Mouse (Mus musculus): ENCODE data around the gene Opalin.
A peak's percentile ranks its signal among the peaks of the same experiment; 100 is the strongest.

Gene Opalin

DNA sequence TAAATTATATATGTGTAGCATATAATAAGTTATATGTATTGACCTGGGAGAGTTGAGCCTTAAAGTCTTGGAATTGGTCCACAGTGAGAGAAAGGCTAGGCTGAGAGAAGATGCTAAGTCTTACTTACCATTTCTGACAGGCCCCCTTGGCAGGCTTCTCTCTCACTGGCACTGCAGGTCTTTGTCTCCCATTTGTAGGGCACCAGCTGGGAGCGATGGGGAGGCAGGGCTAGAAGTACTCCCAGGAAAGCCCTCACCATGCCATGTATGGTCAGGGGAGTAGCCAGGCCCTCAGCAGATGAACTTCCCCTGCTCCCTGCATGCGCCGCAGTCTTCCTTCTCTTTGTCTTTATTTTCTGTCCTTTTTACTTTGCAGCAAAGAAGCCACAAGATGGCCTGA, at the start of gene Opalin:
Gene Opalin, minus strand, starts transcription at position 208 of the 400 bp plus-strand sequence.
- peak in 1 of 2 experiments; percentile 23 for DNase-seq (ENCODE audit: low spot score in 2 of 2)

GRCm38 (mm10) chr19:41123009-41123408, 46.1 kb upstream of the Opalin start:
- DNase-seq (ENCODE audit: low spot score in 2 of 2): no peak

DNA sequence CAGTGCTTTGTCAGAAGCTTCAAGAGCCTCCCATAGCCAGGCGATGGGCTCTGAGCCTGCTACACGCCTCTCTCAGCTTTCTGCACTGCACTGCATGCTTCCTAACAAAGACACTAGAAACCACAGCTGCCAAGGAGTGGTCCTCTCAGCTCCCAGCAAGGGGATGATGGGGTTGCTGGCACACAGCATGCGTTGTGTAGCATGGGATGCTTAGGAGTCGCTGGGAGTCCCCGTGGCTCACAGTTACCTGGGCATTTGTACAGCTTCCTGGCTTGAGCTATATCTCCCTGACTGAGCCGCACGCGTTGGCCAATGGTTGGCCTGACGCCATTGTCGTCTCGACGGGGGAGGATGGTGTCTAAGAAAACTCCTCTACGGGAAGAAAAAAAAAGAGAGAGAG, 43.0 kb upstream of the Opalin start:
- DNase-seq (ENCODE audit: low spot score in 2 of 2): peak in 1 of 2 experiments; percentile 75

GRCm38 (mm10) chr19:41118346-41118745, 41.4 kb upstream of the Opalin start:
- DNase-seq (ENCODE audit: low spot score in 2 of 2): no peak

DNA sequence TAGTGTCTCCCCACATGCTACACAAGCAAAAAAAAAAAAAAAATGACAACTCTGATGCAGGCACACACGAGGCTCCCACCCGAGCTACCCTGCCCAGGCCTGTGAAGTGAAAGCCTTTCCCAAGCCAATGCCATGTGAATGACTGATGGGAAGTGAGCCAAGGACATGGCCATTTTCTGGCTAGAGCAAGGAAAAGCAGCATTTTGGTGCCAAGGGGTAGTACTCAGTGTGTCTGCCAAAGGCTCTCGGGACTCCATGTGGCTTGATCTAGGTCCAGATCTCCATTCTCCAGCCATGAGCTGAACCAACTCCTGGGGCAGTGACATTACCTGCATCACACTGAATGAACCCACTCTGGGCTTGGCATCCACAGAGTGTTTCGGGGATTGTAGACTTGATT, 40.4 kb upstream of the Opalin start:
- no peak for DNase-seq (ENCODE audit: low spot score in 2 of 2)

GRCm38 (mm10) chr19:41114611-41115010, 37.7 kb upstream of the Opalin start:
- no peak for DNase-seq (ENCODE audit: low spot score in 2 of 2)

GRCm38 (mm10) chr19:41113911-41114531, 37.1 kb upstream of the Opalin start:
- DNase-seq (ENCODE audit: low spot score in 2 of 2): peak in 1 of 2 experiments; percentile 57

GRCm38 (mm10) chr19:41112609-41113008, 35.7 kb upstream of the Opalin start:
- no peak for DNase-seq (ENCODE audit: low spot score in 2 of 2)

DNA sequence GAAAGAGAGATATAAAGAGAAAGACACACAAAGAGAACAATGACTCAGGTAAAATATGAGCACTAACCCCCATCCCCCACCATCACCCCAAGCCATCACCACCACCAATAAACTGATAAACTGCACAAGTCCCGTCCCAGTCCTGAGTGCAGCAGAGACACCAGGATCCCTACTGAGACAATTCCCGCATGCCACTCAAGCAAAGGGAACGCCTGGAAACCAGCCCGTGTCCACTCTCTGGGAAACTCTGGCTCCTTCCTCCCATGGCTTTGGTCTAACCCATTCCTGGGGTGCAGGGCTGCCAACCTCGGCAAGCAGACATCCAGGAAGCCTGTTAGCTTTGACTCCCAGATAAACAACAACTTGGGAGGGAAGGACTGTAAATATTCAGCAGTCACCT, 33.1 kb upstream of the Opalin start:
- no peak for DNase-seq (ENCODE audit: low spot score in 2 of 2)

GRCm38 (mm10) chr19:41109496-41109895, 32.6 kb upstream of the Opalin start:
- no peak for DNase-seq (ENCODE audit: low spot score in 2 of 2)

DNA sequence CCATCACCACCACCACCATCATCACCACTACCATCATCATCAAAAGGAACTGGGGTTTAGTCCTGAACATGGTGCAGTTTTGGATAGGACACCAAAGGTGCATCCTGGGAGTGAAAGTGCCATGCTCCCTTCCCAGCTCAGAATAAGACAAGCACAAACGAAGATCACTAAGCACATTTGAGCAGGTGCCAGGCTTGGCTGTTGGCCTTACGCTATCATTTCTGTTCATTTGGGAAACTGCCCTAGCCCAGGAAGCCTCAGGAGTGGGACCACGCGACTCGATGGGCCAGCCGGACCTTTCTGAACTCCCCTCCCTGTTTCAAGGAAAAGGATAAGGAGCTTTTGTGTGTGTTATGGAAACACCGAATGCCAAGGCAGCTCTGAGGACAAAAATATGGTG, 31.8 kb upstream of the Opalin start:
- no peak for DNase-seq (ENCODE audit: low spot score in 2 of 2)

DNA sequence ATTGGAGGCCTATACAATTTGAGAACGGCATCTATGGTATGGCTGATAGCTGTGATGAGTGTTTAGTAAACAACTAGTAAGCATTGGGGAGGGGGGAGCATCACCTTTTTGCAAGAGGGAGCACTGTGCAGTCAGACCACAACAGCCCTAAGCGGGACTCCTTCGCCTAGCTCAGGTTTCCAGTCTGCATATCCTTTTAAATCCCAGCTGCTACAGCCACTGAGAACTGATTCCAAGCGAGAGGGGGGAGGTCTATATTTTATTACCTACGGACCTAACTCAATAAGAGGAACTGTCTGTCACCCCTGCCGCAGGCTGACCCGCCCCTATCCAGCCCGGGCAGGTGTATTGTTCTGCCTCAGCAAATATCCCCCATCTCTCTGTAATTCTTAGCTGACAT, 30.6 kb upstream of the Opalin start:
- no peak for DNase-seq (ENCODE audit: low spot score in 2 of 2)

DNA sequence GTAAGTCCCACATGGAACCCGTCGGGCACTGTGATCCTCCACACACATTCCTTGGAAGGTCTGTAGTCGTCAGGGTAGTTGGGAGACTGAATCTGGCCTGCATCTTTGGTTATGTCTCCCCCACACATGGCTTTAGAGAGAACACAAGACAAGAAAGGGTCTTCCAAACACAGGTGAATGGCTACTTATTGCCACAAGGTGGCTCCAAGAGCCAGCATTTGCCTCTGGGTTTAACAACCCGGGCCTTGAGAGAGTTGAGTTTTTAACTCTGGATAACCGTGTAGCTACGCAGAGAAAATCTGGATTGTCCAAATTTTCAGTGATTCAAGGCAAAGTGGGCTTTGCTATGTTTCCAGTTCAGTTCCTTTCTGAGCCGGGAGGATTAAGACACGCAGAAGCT, 28.0 kb upstream of the Opalin start:
- DNase-seq (ENCODE audit: low spot score in 2 of 2): no peak

DNA sequence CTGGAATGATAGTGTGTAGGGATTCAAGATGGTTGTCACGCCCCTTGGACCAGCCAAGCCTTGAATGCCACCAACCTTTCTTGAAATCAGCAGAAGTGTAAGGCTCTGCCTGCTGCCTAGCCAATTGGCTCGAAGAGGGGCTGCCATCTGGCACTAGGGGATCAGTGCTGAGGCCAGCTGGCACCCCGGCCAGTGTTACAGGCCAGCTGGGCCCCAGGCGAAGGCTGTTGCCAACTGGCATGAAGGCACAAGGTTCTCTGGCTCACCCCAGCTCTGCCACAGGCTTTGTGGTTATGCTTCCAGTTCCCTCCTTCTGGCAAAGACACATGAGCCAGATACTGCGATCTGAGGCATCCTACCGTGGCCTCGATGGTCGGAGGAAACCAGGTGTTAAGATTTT, 24.5 kb upstream of the Opalin start:
- peak in 1 of 2 experiments; percentile 79 for DNase-seq (ENCODE audit: low spot score in 2 of 2)

- no peak for DNase-seq (ENCODE audit: low spot score in 2 of 2)
Observed at GRCm38 (mm10) chr19:41100863-41101262, 23.9 kb upstream of the Opalin start.

GRCm38 (mm10) chr19:41097038-41097437, 20.1 kb upstream of the Opalin start:
- DNase-seq (ENCODE audit: low spot score in 2 of 2): no peak

- DNase-seq (ENCODE audit: low spot score in 2 of 2): no peak
Observed at GRCm38 (mm10) chr19:41091901-41092300, 15.0 kb upstream of the Opalin start.

DNA sequence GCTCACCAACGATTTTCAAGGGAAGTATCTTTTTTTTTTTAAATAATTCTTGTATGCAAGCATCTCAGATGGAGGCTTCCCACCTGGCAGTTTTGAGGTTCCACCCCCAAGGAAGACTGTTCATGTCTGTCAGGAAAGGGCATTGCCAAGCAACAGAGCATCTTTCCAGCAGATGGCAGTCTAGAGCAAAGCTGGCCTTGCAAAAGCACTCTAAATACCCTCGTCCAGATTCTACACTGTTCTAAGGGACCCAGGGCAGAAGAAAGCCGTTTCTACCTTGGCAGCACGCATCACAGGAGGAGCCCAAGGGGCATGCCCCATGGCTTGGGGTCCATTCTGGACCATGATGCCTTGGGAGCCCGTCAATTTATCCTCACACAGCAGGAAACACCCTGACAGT, 12.9 kb upstream of the Opalin start:
- peak in 1 of 2 experiments; percentile 66 for DNase-seq (ENCODE audit: low spot score in 2 of 2)

DNA sequence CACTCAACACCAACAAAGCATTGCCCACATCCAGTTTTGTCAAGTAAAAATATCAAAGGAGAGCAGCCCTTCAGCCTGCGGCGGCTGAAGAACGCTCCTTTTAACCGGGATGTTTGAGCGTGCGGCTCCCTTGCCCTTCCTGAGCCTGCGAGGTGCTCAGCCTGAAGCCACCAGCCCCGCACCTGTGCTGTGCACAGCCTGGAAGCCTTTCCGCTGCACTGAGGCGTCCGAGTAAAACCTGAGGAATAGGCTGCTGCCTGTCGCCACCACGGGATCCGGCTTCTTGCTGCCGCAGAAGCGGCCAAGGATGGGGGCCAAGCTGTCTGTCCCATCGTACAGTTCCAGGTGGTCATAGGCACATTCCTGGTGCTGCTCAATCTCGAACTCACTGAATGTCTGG, 11.6 kb upstream of the Opalin start:
- DNase-seq (ENCODE audit: low spot score in 2 of 2): no peak

DNA sequence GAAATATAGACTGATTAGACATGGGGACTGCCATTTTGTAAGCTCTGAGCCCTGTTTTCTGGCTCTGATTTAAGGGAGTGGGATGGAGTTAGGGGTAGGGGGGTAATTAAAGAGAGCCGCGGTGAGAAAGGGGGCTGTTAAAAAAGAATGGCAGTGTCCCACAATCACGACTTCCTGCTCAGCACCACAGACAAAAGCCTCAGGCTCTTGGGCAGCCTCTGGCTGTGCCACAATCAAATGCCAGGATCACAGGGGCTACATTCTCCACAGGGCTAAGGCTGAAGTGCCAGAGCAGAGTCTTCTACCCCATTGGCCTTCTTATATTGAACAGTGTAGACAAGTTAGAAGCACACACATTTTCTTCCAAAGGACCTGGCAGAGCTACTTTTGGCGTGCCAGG, 11.0 kb upstream of the Opalin start:
- DNase-seq (ENCODE audit: low spot score in 2 of 2): no peak

DNA sequence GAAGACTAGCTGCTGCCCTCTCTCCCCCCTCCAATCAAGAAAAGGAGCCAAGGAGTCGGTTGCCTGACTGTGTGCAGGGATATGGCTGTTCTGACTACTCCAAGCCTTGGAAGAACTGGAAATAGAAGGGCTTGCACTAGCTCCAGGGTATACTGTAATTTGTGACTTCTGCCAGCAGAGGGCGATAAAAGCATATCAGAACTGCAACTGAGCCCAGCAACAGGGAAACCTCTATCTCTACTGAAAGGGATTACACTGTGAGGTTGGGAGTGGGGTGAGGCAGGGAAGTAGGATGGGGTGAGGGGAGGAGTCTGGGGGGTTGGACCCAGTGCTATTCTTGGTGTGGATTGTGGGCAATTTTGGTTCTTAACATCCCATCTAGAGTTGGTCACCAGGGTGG, 9.8 kb upstream of the Opalin start:
- peak; percentile 35 to 90 for DNase-seq (ENCODE audit: low spot score in 2 of 2)

GRCm38 (mm10) chr19:41086289-41086688, 9.4 kb upstream of the Opalin start:
- DNase-seq (ENCODE audit: low spot score in 2 of 2): peak in 1 of 2 experiments; percentile 37

DNA sequence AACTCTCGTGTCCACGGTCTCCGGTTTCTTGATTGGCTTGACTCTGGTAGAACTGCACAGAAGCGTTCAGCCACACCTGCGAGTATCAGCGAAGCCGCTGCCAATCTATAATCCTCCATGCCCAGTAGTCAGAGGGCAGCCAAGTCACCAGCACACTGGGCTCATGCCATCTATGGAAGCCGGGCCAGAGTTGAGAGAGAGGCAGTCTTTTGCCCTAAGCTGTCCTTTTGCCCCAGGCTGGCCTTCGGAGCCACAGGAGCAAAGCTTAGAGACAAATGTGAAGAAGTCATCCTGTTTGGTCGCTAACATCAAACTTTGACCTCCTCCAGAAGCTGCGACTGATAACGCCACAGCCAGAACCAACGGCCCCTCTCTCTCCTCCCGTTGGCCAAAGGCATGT, 6.7 kb upstream of the Opalin start:
- no peak for DNase-seq (ENCODE audit: low spot score in 2 of 2)

- DNase-seq (ENCODE audit: low spot score in 2 of 2): no peak
Observed at GRCm38 (mm10) chr19:41081589-41081988, 4.7 kb upstream of the Opalin start.

All from left cerebral cortex, adult 9 months (tissue).